Comparison of ENCODE assay signal across 8 mouse cellular contexts in genomic region chr11:97434704-97435454, GRCm38 (mm10). TPM values are rescaled to one million over a fixed set of nuclear protein-coding genes. Genes with fewer than 3 reads are reported as not detected.
DNase-seq lines count a peak whose midpoint lies in the region; ATAC-seq lines count a peak whose summit lies in the region.

No protein-coding gene starts in this region.

- H3K4me3 ChIP-seq in forebrain, embryonic 12.5 days (replicated peaks): peak overlapping the region; percentile 40
- peak overlapping the region; percentile 28 for H3K4me3 ChIP-seq in limb, embryonic 11.5 days (ENCODE audit: low read depth, low read length)
- peak overlapping the region; percentile 40 for H3K4me3 ChIP-seq in midbrain, embryonic 12.5 days

- H3K4me2 ChIP-seq in forebrain, embryonic 12.5 days: peak overlapping the region; percentile 59
- peak overlapping the region; percentile 47 for H3K4me2 ChIP-seq in limb, embryonic 11.5 days (ENCODE audit: low read depth, severe bottlenecking)
- peak overlapping the region; percentile 56 for H3K4me2 ChIP-seq in midbrain, embryonic 12.5 days (replicated peaks)

- peak overlapping the region; percentile 74 for H3K27ac ChIP-seq in forebrain, embryonic 12.5 days
- no peak overlapping the region; the same call in 1 of the 2 replicates for H3K27ac ChIP-seq in limb, embryonic 11.5 days (replicated peaks; ENCODE audit: low read depth, low read length)
- peak overlapping the region; percentile 61 for H3K27ac ChIP-seq in midbrain, embryonic 12.5 days (replicated peaks)

- WGBS in forebrain, embryonic 12.5 days: 4% methylated on average over 15 of the region's 15 CpGs
- WGBS in limb, embryonic 11.5 days: 4% methylated on average over 15 of the region's 15 CpGs
- 3% methylated on average over 15 of the region's 15 CpGs for WGBS in midbrain, embryonic 12.5 days

- H3K4me1 ChIP-seq in forebrain, embryonic 12.5 days: peaks cover 26% of the 10 kb centered on the region
- peaks cover 37% of the 10 kb centered on the region for H3K4me1 ChIP-seq in limb, embryonic 11.5 days (ENCODE audit: control insufficient read depth, insufficient read depth, low read length)
- peaks cover 24% of the 10 kb centered on the region for H3K4me1 ChIP-seq in midbrain, embryonic 12.5 days

- H3K9me3 ChIP-seq in forebrain, embryonic 12.5 days: no peaks in the 10 kb centered on the region
- no peaks in the 10 kb centered on the region for H3K9me3 ChIP-seq in limb, embryonic 11.5 days (ENCODE audit: control insufficient read depth, low read length)
- H3K9me3 ChIP-seq in midbrain, embryonic 12.5 days: no peaks in the 10 kb centered on the region

- DNase-seq in Muller cell, postnatal 12 days (ENCODE audit: inconsistent ontology term): peak; percentile 90
- DNase-seq in c-Kit-negative CD71-positive TER-119-positive erythroid progenitor cells, embryonic 14.5 days (ENCODE audit: low read depth, low spot score): peak; percentile 92
- peak; percentile 79 for DNase-seq in heart, postnatal 4 days
- peak; percentile 83 for DNase-seq in limb, embryonic 11.5 days (ENCODE audit: low spot score)
- DNase-seq in splenic B cell, adult 2 months (ENCODE audit: low read depth, low spot score): peak; percentile 88
- no peak for DNase-seq in right cerebral cortex, adult 18-20 months

- no peaks in the 10 kb centered on the region for H3K36me3 ChIP-seq in forebrain, embryonic 12.5 days (replicated peaks)
- H3K36me3 ChIP-seq in limb, embryonic 11.5 days (ENCODE audit: control insufficient read depth, insufficient read depth, low read length): no peaks in the 10 kb centered on the region
- no peaks in the 10 kb centered on the region for H3K36me3 ChIP-seq in midbrain, embryonic 12.5 days
- no peaks in the 10 kb centered on the region for H3K36me3 ChIP-seq in splenic B cell, adult 2 months (ENCODE audit: control insufficient read depth, insufficient read depth, low read length, poor library complexity, severe bottlenecking)

- 0 out of 2 replicates have a peak overlapping the region, but pooled peaks have one; percentile 3 for H3K9ac ChIP-seq in forebrain, embryonic 12.5 days
- H3K9ac ChIP-seq in limb, embryonic 11.5 days (ENCODE audit: low read length): no peak overlapping the region
- H3K9ac ChIP-seq in midbrain, embryonic 12.5 days (replicated peaks): peak overlapping the region; percentile 37; the same call in 1 of the 2 replicates

- H3K27me3 ChIP-seq in forebrain, embryonic 12.5 days: peaks cover 26% of the 10 kb centered on the region
- H3K27me3 ChIP-seq in limb, embryonic 11.5 days (ENCODE audit: control insufficient read depth, insufficient read depth, low read length): peaks cover 4% of the 10 kb centered on the region; the same call in 1 of the 2 replicates
- H3K27me3 ChIP-seq in midbrain, embryonic 12.5 days: peaks cover 39% of the 10 kb centered on the region
- no peaks in the 10 kb centered on the region for H3K27me3 ChIP-seq in splenic B cell, adult 2 months (ENCODE audit: control insufficient read depth, insufficient read depth, low read length, poor library complexity, severe bottlenecking)

- ATAC-seq in forebrain, embryonic 12.5 days (ENCODE audit: low FRiP score): peak; percentile 81
- peak; percentile 42; the same call in 1 of the 2 replicates for ATAC-seq in limb, embryonic 11.5 days (ENCODE audit: insufficient number of reproducible peaks, low FRiP score, low TSS enrichment, low read depth)
- peak; percentile 69 for ATAC-seq in midbrain, embryonic 12.5 days (ENCODE audit: low FRiP score, low read depth)

RNA-seq across cellular contexts. Expression of gene Arhgap23, which starts 19.5 kb away (rescaled TPM):
- polyA plus RNA-seq in forebrain, embryonic 12.5 days (2016; fragmentation: Nextera tagmentation; extraction: Ambion mirVana): 4.2 and 5.1 TPM in 2 replicates
- 10 to 100 TPM; 51.0 to 52.3 TPM for total RNA-seq in heart, postnatal 4 days (2021)
- polyA plus RNA-seq in limb, embryonic 11.5 days (2014; fragmentation: Nextera tagmentation; extraction: Ambion mirVana): 3.8 and 4.2 TPM in 2 replicates
- polyA plus RNA-seq in midbrain, embryonic 12.5 days (2016; fragmentation: Nextera tagmentation; extraction: Ambion mirVana): 6.3 and 7.9 TPM in 2 replicates
